Mouse (Mus musculus) testis, adult 2 months (tissue): ENCODE measurements around the gene Lrfn2. TPM values are rescaled to one million over a fixed set of nuclear protein-coding genes. Genes with fewer than 3 reads are reported as not detected.

ENCODE experiments used
- H3K27ac ChIP-seq: fragments of 200-500 bp; 2 replicates; pipeline ENCODE4 v1.5.1; 2012; ENCODE audit warnings: low read depth, low read length; ENCODE audit not compliant: control insufficient read depth, insufficient read depth
- H3K27me3 ChIP-seq: fragments of 200-500 bp; 2 replicates; pipeline ENCODE4 v1.6.1; 2012; ENCODE audit warnings: mild to moderate bottlenecking, low read length, moderate library complexity; ENCODE audit not compliant: control insufficient read depth, insufficient read depth
- H3K36me3 ChIP-seq: fragments of 200-500 bp; 2 replicates; pipeline ENCODE4 v1.6.1; 2012; ENCODE audit warnings: mild to moderate bottlenecking, low read length; ENCODE audit not compliant: control insufficient read depth, insufficient read depth
- H3K4me1 ChIP-seq: fragments of 200-500 bp; 2 replicates; pipeline ENCODE4 v1.6.1; 2012; ENCODE audit warnings: low read length; ENCODE audit not compliant: control insufficient read depth, insufficient read depth
- H3K4me3 ChIP-seq: fragments of 200-500 bp; 2 replicates; pipeline ENCODE4 v1.5.1; 2012; ENCODE audit warnings: low read depth, mild to moderate bottlenecking, low read length, moderate library complexity, mixed read lengths; ENCODE audit not compliant: control insufficient read depth
- CTCF ChIP-seq: fragments of 200-500 bp; IDR thresholded peaks from 2 replicates; pipeline ENCODE4 v1.5.1; 2012; ENCODE audit warnings: low read depth, mild to moderate bottlenecking, inconsistent platforms, low read length, moderate library complexity; ENCODE audit not compliant: control insufficient read depth, insufficient read depth, insufficient replicate concordance
- POLR2A ChIP-seq: fragments of 200-500 bp; IDR thresholded peaks from 2 replicates; pipeline ENCODE4 v1.6.1; 2012; ENCODE audit warnings: low read depth, mild to moderate bottlenecking, inconsistent platforms, low read length, moderate library complexity; ENCODE audit not compliant: control insufficient read depth
- polyA plus RNA-seq: library from polyadenylated mRNA; depleted of rRNA; stranded (reverse); fragments of >200 nt; gene quantifications from 2 replicates; pipeline ENCODE4 v1.2.3, GENCODE M21; 2012; rRNA removed

Gene Lrfn2
- polyA plus RNA-seq, result 0.04 TPM in 1 of 2 replicates, not detected in the other

DNA sequence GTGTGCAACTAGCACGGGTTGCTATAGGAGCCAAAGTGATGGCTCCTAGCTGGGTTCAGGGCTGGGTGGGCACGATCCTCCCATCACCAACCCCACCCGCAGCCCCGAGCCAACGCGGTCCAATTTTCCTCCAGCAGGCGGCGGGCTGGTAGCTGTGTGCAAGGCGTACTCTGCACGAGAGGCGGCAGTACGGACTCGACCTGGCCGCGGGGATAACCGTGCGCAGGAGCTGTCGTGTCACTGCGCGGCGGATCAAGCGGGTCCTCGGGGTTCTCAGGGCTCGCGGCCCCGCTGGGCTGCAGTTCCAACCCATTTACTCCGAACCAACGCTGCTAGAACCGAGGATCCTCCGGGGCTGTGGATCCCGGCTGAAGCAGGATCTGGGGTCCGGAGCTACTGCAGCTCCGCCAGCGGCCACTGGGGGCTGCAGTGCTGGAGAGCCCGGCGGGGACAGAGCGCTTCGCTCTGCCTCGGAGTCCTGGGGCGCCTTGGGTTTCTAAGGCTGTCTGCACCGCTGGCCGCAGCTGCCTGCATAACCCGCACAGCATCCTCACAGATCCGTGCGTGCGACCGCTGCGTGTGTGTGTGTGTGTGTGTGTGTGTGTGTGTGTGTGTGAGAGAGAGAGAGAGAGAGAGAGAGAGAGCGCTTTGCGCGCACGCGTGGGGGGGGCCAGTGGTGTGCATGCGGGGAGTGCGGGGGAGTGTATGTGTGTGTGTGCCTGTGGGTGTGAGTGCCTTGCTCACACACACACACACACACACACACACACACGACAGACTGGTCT lies at the start of gene Lrfn2:
Lrfn2 (plus strand) TSS at position 759 of the 785 bp plus-strand sequence.
- TF ChIP-seq POLR2A (no peak), CTCF (peak; percentile 60)
- Histone ChIP-seq H3K4me1 (peaks cover 5% of the 10 kb centered on the region), H3K27me3 (no peaks in the 10 kb centered on the region), H3K36me3 (no peaks in the 10 kb centered on the region), H3K4me3 (peak within 1 kb of the TSS; percentile 71), H3K27ac (no peak within 1 kb of the TSS)

DNA sequence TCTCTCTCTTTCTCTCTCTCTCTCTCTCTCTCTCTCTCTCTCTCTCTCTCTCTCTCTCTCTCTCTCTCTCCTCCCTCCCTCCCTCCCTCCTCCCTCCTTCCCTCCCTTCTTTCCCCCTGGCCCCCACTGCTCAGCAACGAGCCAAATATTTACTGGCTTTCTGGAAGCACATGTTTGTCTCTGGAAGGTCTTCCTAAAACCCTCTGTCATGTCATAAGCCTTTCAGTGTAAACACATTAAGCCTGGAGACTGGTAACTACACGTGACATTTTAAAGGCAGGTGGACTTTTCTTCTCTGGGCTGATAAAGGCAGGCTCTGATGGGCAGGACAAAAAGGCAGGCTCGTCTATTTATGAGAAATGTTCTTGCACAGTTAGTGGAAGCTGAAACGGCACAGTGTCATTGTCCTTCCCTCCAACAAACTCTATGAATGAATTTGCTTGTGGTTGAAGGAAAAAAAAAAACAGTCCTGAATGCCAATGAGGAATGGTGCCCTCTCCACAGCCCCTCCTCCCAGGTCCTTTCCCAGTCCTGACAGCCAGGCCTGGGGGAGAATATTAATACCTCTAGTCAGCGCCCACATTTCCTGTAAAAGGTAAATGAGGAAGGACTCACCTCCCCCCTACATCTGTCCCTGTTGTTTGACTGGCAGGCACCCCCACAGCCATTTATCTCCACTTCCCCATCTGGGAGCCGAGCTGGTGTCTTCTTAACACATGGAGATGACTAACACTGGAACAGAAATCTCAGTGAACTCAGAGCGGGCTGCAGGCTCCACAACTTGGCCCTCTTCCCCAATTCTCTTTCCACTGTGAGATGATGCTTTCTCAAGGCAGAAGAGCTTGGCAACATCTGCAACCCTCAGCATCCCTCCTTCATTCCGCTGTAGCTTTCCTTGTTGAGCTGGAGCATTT lies 44.5 kb upstream of the Lrfn2 start:
- H3K27me3 ChIP-seq, result no peaks in the 10 kb centered on the region

DNA sequence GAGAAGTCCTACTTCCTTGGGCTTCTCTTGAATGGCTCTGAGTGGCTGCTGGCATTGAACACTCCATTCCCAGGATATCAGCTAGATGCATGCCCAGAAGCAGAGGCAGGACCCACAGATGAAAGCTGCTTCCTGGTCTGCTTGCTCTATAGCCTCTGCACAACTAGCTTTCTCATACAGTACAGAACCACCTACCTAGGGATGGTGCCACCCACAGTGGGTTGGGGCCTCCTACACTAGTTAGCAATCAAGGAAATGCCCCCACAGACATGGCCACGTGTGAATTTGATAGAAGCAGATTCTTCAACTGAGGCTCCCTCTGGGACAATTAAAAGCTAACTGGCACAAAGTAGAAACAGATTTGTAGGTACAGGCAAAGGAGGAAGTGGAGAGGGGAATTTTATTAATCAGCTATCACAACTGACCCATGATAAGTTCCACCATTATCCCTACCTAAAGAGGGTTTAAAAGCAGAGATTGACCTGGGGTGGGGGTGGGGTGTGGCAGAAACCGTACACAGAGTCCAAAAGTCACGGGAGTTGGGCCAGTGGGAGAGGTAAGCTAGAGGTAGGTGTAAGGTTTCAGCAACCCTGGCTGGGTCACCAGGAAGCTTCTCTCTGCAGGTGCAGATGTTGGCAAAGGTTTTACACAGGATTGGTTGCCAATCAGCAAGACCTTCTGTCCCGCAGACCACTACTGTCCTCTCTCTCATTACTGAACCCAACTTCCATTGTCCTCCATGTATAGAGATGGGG lies 26.7 kb upstream of the Lrfn2 start:
- no peaks in the 10 kb centered on the region for H3K4me1 ChIP-seq
- no peaks in the 10 kb centered on the region for H3K36me3 ChIP-seq
- no peak for TF ChIP-seq POLR2A
- TF ChIP-seq CTCF, result no peak
- no peak overlapping the region for H3K4me3 ChIP-seq
- H3K27me3 ChIP-seq, result no peaks in the 10 kb centered on the region
- H3K27ac ChIP-seq, result no peak overlapping the region

More for the DNA sequence above, 44.5 kb upstream of the Lrfn2 start:
- H3K4me3 ChIP-seq, result no peak overlapping the region
- no peaks in the 10 kb centered on the region for H3K4me1 ChIP-seq
- H3K27ac ChIP-seq, result no peak overlapping the region
- no peaks in the 10 kb centered on the region for H3K36me3 ChIP-seq
- no peak for TF ChIP-seq POLR2A
- no peak for TF ChIP-seq CTCF

DNA sequence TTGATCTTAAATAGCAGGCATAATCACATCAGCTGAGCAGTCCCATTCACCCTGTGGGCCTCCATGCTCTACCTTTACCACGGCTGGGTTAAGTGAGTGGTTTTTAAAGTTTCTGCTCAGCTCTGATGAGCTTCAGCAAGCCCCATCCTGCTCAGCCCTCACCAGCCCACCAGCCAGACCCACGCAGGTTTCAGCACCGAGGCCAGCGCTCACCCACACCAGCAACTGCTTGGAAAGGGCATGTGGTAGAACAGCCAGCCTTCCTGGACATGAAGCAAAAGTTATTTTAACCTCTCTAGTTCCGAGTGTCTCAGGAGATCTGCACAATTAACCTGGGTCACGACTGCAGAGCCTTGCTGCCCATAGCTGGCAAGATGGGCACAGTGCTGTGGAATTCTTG lies 18.7 kb upstream of the Lrfn2 start:
- Histone ChIP-seq H3K27ac (no peak overlapping the region), H3K27me3 (no peaks in the 10 kb centered on the region), H3K4me1 (no peaks in the 10 kb centered on the region), H3K36me3 (no peaks in the 10 kb centered on the region), H3K4me3 (no peak overlapping the region)
- TF ChIP-seq POLR2A, result no peak
- no peak for TF ChIP-seq CTCF

DNA sequence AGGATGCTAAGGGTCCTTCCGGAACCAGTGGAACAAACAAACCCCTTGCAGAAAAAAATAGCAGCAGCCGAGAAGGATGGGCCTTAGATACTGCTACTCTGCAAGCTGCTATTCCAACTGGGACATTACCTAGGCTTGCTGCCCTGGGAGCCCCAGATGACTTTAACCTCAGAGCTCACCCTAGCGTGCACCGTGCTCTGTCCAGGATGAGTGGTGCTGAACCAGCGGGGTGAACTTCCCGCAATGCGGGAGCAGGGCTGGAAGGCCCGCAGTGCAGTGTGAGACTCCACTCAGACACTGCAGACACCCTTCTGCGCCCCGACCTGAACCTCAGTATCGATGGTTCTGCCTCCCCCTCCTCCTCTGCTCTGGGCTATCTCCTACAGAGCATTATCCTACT lies 14.8 kb upstream of the Lrfn2 start:
- H3K4me3 ChIP-seq, result no peak overlapping the region
- no peaks in the 10 kb centered on the region for H3K36me3 ChIP-seq
- no peak overlapping the region for H3K27ac ChIP-seq
- no peaks in the 10 kb centered on the region for H3K27me3 ChIP-seq
- H3K4me1 ChIP-seq, result no peaks in the 10 kb centered on the region
- TF ChIP-seq CTCF (no peak), POLR2A (no peak)

DNA sequence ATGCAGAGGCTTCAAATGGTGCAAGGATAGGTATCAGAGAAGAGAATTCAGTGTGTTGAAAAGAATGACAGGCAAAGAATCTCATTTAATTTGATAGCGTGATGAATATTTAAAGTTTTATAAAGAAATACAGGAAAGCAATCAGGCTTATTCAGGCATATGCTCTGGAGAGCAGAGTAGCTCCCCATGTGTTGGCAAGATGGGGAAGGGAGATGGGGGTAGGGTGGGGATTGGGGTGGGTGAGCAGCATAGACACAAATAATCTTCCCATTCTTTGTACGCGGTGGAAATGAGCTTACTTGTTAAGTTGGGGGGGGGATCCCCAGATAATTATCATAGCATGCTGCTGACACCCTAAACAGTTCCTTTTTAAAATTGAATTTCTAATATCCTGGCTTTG lies 13.7 kb upstream of the Lrfn2 start:
- H3K4me3 ChIP-seq, result no peak overlapping the region
- no peaks in the 10 kb centered on the region for H3K4me1 ChIP-seq
- H3K27ac ChIP-seq, result no peak overlapping the region
- TF ChIP-seq POLR2A (no peak), CTCF (no peak)
- H3K27me3 ChIP-seq, result no peaks in the 10 kb centered on the region
- no peaks in the 10 kb centered on the region for H3K36me3 ChIP-seq

DNA sequence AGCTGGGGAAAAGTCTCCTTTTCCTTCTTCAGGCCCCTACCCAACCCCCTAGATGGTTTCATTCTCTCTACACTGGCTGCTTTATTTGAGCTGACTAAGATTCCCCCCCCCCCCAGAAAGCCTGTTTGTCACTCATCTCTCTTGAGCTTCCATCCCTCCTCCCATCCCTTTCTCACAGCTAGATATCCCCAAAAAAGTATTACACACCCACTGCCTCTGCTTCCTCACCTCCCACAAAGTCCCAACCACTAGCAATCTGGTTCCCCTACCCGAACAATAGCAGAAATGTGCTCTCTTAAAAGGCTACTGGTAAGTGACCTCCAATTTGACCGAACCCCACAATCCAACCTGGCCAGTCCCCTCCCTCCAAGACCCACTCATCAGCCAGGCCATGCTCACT lies 9.3 kb upstream of the Lrfn2 start:
- H3K36me3 ChIP-seq, result no peaks in the 10 kb centered on the region
- H3K4me3 ChIP-seq, result no peak overlapping the region
- TF ChIP-seq POLR2A (no peak), CTCF (no peak)
- H3K27me3 ChIP-seq, result no peaks in the 10 kb centered on the region
- no peaks in the 10 kb centered on the region for H3K4me1 ChIP-seq
- H3K27ac ChIP-seq, result no peak overlapping the region
